Mouse (Mus musculus): ENCODE data around the gene Izumo4. TPM values are rescaled to one million over a fixed set of nuclear protein-coding genes. Genes with fewer than 3 reads are reported as not detected.

The Izumo4 gene
- total RNA-seq, 2 experiments from 2014 or later = 2.2 to 9.8 TPM

Other genes starting within 250 kb of the Izumo4 start
- gene Onecut3, start 207.3 kb upstream of the Izumo4 start, total RNA-seq (2015; ENCODE audit: low replicate concordance) = not detected in 2 replicates
- not detected in 2 replicates for gene Onecut3, start 207.3 kb upstream of the Izumo4 start, total RNA-seq (2017; ENCODE audit: low replicate concordance)
- gene Atp8b3, start 163.1 kb upstream of the Izumo4 start, total RNA-seq (2015; ENCODE audit: low replicate concordance) = not detected in 2 replicates
- 0.43 TPM in 1 of 2 replicates, not detected in the other for gene Atp8b3, start 163.1 kb upstream of the Izumo4 start, total RNA-seq (2017; ENCODE audit: low replicate concordance)
- 18.0 and 20.2 TPM in 2 replicates for gene Rexo1, start 140.6 kb upstream of the Izumo4 start, total RNA-seq (2015; ENCODE audit: low replicate concordance)
- 10.7 and 12.0 TPM in 2 replicates for gene Rexo1, start 140.6 kb upstream of the Izumo4 start, total RNA-seq (2017; ENCODE audit: low replicate concordance)
- gene Klf16, start 124.9 kb upstream of the Izumo4 start, total RNA-seq (2015; ENCODE audit: low replicate concordance) = 0.96 and 1.0 TPM in 2 replicates
- 2.3 and 4.2 TPM in 2 replicates for gene Klf16, start 124.9 kb upstream of the Izumo4 start, total RNA-seq (2017; ENCODE audit: low replicate concordance)
- gene Abhd17a, start 111.8 kb upstream of the Izumo4 start, total RNA-seq (2015; ENCODE audit: low replicate concordance) = 23.6 and 66.1 TPM in 2 replicates
- gene Abhd17a, start 111.8 kb upstream of the Izumo4 start, total RNA-seq (2017; ENCODE audit: low replicate concordance) = 2.0 and 7.7 TPM in 2 replicates
- gene Scamp4, start 99.3 kb upstream of the Izumo4 start, total RNA-seq (2015; ENCODE audit: low replicate concordance) = 7.3 and 14.0 TPM in 2 replicates
- 2.6 and 3.1 TPM in 2 replicates for gene Scamp4, start 99.3 kb upstream of the Izumo4 start, total RNA-seq (2017; ENCODE audit: low replicate concordance)
- gene Adat3, start 99.3 kb upstream of the Izumo4 start, total RNA-seq (2015; ENCODE audit: low replicate concordance) = not detected in 2 replicates
- gene Adat3, start 99.3 kb upstream of the Izumo4 start, total RNA-seq (2017; ENCODE audit: low replicate concordance) = 0.94 TPM in 1 of 2 replicates, not detected in the other
- gene Gm49322, start 96.2 kb upstream of the Izumo4 start, total RNA-seq (2015; ENCODE audit: low replicate concordance) = 0.21 TPM in 1 of 2 replicates, not detected in the other
- not detected in 2 replicates for gene Gm49322, start 96.2 kb upstream of the Izumo4 start, total RNA-seq (2017; ENCODE audit: low replicate concordance)
- gene Csnk1g2, start 79.3 kb upstream of the Izumo4 start, total RNA-seq (2015; ENCODE audit: low replicate concordance) = 25.5 and 25.6 TPM in 2 replicates
- 28.2 and 28.9 TPM in 2 replicates for gene Csnk1g2, start 79.3 kb upstream of the Izumo4 start, total RNA-seq (2017; ENCODE audit: low replicate concordance)
- gene Btbd2, start 45.1 kb upstream of the Izumo4 start, total RNA-seq (2015; ENCODE audit: low replicate concordance) = 5.6 and 6.1 TPM in 2 replicates
- gene Btbd2, start 45.1 kb upstream of the Izumo4 start, total RNA-seq (2017; ENCODE audit: low replicate concordance) = 5.6 and 11.4 TPM in 2 replicates
- gene Mknk2, start 24.1 kb upstream of the Izumo4 start, total RNA-seq (2015; ENCODE audit: low replicate concordance) = 40.2 and 47.4 TPM in 2 replicates
- gene Mknk2, start 24.1 kb upstream of the Izumo4 start, total RNA-seq (2017; ENCODE audit: low replicate concordance) = 28.4 and 40.8 TPM in 2 replicates
- gene Mob3a, start 207 bp upstream of the Izumo4 start, total RNA-seq (2015; ENCODE audit: low replicate concordance) = 13.4 and 25.6 TPM in 2 replicates
- gene Mob3a, start 207 bp upstream of the Izumo4 start, total RNA-seq (2017; ENCODE audit: low replicate concordance) = 11.0 and 18.2 TPM in 2 replicates
- gene Ap3d1, start 40.1 kb downstream of the Izumo4 start, total RNA-seq (2015; ENCODE audit: low replicate concordance) = 12.5 and 27.6 TPM in 2 replicates
- 25.9 and 30.5 TPM in 2 replicates for gene Ap3d1, start 40.1 kb downstream of the Izumo4 start, total RNA-seq (2017; ENCODE audit: low replicate concordance)
- 10.9 and 15.6 TPM in 2 replicates for gene Dot1l, start 53.0 kb downstream of the Izumo4 start, total RNA-seq (2015; ENCODE audit: low replicate concordance)
- gene Dot1l, start 53.0 kb downstream of the Izumo4 start, total RNA-seq (2017; ENCODE audit: low replicate concordance) = 8.0 and 22.9 TPM in 2 replicates
- 19.6 and 26.5 TPM in 2 replicates for gene Sf3a2, start 96.0 kb downstream of the Izumo4 start, total RNA-seq (2015; ENCODE audit: low replicate concordance)
- gene Sf3a2, start 96.0 kb downstream of the Izumo4 start, total RNA-seq (2017; ENCODE audit: low replicate concordance) = 7.2 and 11.2 TPM in 2 replicates
- 24.5 and 45.2 TPM in 2 replicates for gene Plekhj1, start 96.4 kb downstream of the Izumo4 start, total RNA-seq (2015; ENCODE audit: low replicate concordance)
- 8.2 and 13.9 TPM in 2 replicates for gene Plekhj1, start 96.4 kb downstream of the Izumo4 start, total RNA-seq (2017; ENCODE audit: low replicate concordance)
- gene Amh, start 103.1 kb downstream of the Izumo4 start, total RNA-seq (2015; ENCODE audit: low replicate concordance) = not detected in 2 replicates
- not detected in 2 replicates for gene Amh, start 103.1 kb downstream of the Izumo4 start, total RNA-seq (2017; ENCODE audit: low replicate concordance)
- not detected in 2 replicates for gene Jsrp1, start 111.3 kb downstream of the Izumo4 start, total RNA-seq (2015; ENCODE audit: low replicate concordance)
- gene Jsrp1, start 111.3 kb downstream of the Izumo4 start, total RNA-seq (2017; ENCODE audit: low replicate concordance) = not detected in 2 replicates
- 1,067 and 1,159 TPM in 2 replicates for gene Oaz1, start 124.5 kb downstream of the Izumo4 start, total RNA-seq (2015; ENCODE audit: low replicate concordance)
- 242 and 348 TPM in 2 replicates for gene Oaz1, start 124.5 kb downstream of the Izumo4 start, total RNA-seq (2017; ENCODE audit: low replicate concordance)
- gene Lingo3, start 141.9 kb downstream of the Izumo4 start, total RNA-seq (2015; ENCODE audit: low replicate concordance) = not detected in 2 replicates
- gene Lingo3, start 141.9 kb downstream of the Izumo4 start, total RNA-seq (2017; ENCODE audit: low replicate concordance) = not detected in 2 replicates
- gene Lsm7, start 153.0 kb downstream of the Izumo4 start, total RNA-seq (2015; ENCODE audit: low replicate concordance) = 27.8 and 33.2 TPM in 2 replicates
- gene Lsm7, start 153.0 kb downstream of the Izumo4 start, total RNA-seq (2017; ENCODE audit: low replicate concordance) = 59.8 and 67.9 TPM in 2 replicates
- gene Sppl2b, start 153.1 kb downstream of the Izumo4 start, total RNA-seq (2015; ENCODE audit: low replicate concordance) = 225 and 274 TPM in 2 replicates
- gene Sppl2b, start 153.1 kb downstream of the Izumo4 start, total RNA-seq (2017; ENCODE audit: low replicate concordance) = 343 and 430 TPM in 2 replicates
- gene Tmprss9, start 169.7 kb downstream of the Izumo4 start, total RNA-seq (2015; ENCODE audit: low replicate concordance) = not detected in 2 replicates
- gene Tmprss9, start 169.7 kb downstream of the Izumo4 start, total RNA-seq (2017; ENCODE audit: low replicate concordance) = 0.17 TPM in 1 of 2 replicates, not detected in the other
- gene Timm13, start 198.8 kb downstream of the Izumo4 start, total RNA-seq (2015; ENCODE audit: low replicate concordance) = 12.1 and 17.6 TPM in 2 replicates
- 14.1 and 24.7 TPM in 2 replicates for gene Timm13, start 198.8 kb downstream of the Izumo4 start, total RNA-seq (2017; ENCODE audit: low replicate concordance)
- gene Lmnb2, start 216.1 kb downstream of the Izumo4 start, total RNA-seq (2015; ENCODE audit: low replicate concordance) = 2.7 and 7.3 TPM in 2 replicates
- gene Lmnb2, start 216.1 kb downstream of the Izumo4 start, total RNA-seq (2017; ENCODE audit: low replicate concordance) = 9.3 and 9.7 TPM in 2 replicates
- gene Gadd45b, start 227.9 kb downstream of the Izumo4 start, total RNA-seq (2015; ENCODE audit: low replicate concordance) = 2.3 and 10.6 TPM in 2 replicates
- gene Gadd45b, start 227.9 kb downstream of the Izumo4 start, total RNA-seq (2017; ENCODE audit: low replicate concordance) = 3.2 and 4.9 TPM in 2 replicates